Mouse (Mus musculus): ENCODE data around the gene Cacna2d4.

Gene Cacna2d4

GRCm38 (mm10) chr6:119395421-119396308 is 159.3 kb downstream of the Cacna2d4 start:
- DNase-seq: no peak

GRCm38 (mm10) chr6:119396309-119396634 is 159.9 kb downstream of the Cacna2d4 start:
- no peak for DNase-seq

- DNase-seq: no peak
Measured at GRCm38 (mm10) chr6:119399371-119399770, 163.0 kb downstream of the Cacna2d4 start.

GRCm38 (mm10) chr6:119400649-119401048 is 164.3 kb downstream of the Cacna2d4 start:
- no peak for DNase-seq

- DNase-seq: no peak
Measured at GRCm38 (mm10) chr6:119401545-119402304, 165.4 kb downstream of the Cacna2d4 start.
